Mouse (Mus musculus) cortical plate, adult 2 months (tissue): ENCODE results near the gene Gm45062. TPM values are rescaled to one million over a fixed set of nuclear protein-coding genes. Genes with fewer than 3 reads are reported as not detected.

ENCODE experiments used
- H3K27ac ChIP-seq: fragments of 200-500 bp; 2 replicates; pipeline ENCODE4 v1.5.1; 2012; ENCODE audit warnings: low read length, control low read depth, inconsistent platforms; ENCODE audit not compliant: insufficient read depth
- H3K4me1 ChIP-seq: fragments of 200-500 bp; 2 replicates; pipeline ENCODE4 v1.6.1; 2011; ENCODE audit warnings: low read length; ENCODE audit not compliant: control insufficient read depth, insufficient read depth
- H3K4me3 ChIP-seq: fragments of 200-500 bp; 2 replicates; pipeline ENCODE4 v1.5.1; 2011; ENCODE audit warnings: mild to moderate bottlenecking, low read length, control low read depth; ENCODE audit not compliant: insufficient read depth
- CTCF ChIP-seq: fragments of 200-500 bp; IDR thresholded peaks from 2 replicates; pipeline ENCODE4 v1.5.1; 2011; ENCODE audit warnings: mild to moderate bottlenecking, control low read depth, low read length; ENCODE audit not compliant: insufficient read depth; ENCODE audit errors: extremely low read depth
- POLR2A ChIP-seq: fragments of 200-500 bp; IDR thresholded peaks from 2 replicates; pipeline ENCODE4 v1.6.1; 2011; ENCODE audit warnings: mild to moderate bottlenecking, low read length, control low read depth; ENCODE audit not compliant: insufficient read depth; ENCODE audit errors: extremely low read depth
- polyA plus RNA-seq: library from polyadenylated mRNA; depleted of rRNA; stranded (reverse); fragments of >200 nt; gene quantifications from 2 replicates; pipeline ENCODE4 v1.2.3, GENCODE M21; 2012

Gm45062 gene
- polyA plus RNA-seq, 1 experiment = 21.9 TPM

GRCm38 (mm10) chr6:8276431-8276830 is 17.2 kb downstream of the Gm45062 start:
- no peak overlapping the region for H3K27ac ChIP-seq
- no peaks in the 10 kb centered on the region for H3K4me1 ChIP-seq
- H3K4me3 ChIP-seq = no peak overlapping the region
- no peak for TF ChIP-seq POLR2A
- TF ChIP-seq CTCF = no peak

GRCm38 (mm10) chr6:8278426-8279002 is 19.3 kb downstream of the Gm45062 start:
- Histone ChIP-seq H3K27ac (no peak overlapping the region), H3K4me1 (no peaks in the 10 kb centered on the region), H3K4me3 (no peak overlapping the region)
- TF ChIP-seq CTCF (0 out of 2 replicates have a peak, but pooled peaks have one; percentile 12), POLR2A (no peak)

DNA sequence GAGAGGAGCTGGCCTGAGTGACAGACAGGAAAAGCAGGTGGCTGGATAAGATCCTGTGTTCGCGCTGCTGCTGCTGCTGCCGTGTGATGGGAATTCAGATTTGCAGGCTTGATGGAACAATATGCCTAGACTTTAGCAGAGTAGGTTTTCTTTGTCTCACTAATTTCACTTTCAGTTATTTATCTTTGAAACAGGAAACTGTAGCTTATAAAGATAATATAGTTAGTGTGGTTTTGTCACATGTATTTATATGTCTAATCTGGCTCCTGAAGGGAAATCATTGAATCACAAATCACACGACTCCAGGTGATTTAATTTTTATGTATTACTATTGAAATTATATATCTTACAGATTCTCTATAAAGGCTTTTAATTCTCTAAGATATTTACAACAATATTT is 24.0 kb downstream of the Gm45062 start:
- Histone ChIP-seq H3K27ac (no peak overlapping the region), H3K4me1 (no peaks in the 10 kb centered on the region; the same call in 1 of the 2 replicates), H3K4me3 (no peak overlapping the region)
- no peak for TF ChIP-seq CTCF
- no peak for TF ChIP-seq POLR2A

GRCm38 (mm10) chr6:8285401-8285960 is 26.2 kb downstream of the Gm45062 start:
- Histone ChIP-seq H3K4me1 (peaks cover 2% of the 10 kb centered on the region; the same call in 1 of the 2 replicates), H3K4me3 (no peak overlapping the region), H3K27ac (no peak overlapping the region)
- no peak for TF ChIP-seq CTCF
- TF ChIP-seq POLR2A = no peak

DNA sequence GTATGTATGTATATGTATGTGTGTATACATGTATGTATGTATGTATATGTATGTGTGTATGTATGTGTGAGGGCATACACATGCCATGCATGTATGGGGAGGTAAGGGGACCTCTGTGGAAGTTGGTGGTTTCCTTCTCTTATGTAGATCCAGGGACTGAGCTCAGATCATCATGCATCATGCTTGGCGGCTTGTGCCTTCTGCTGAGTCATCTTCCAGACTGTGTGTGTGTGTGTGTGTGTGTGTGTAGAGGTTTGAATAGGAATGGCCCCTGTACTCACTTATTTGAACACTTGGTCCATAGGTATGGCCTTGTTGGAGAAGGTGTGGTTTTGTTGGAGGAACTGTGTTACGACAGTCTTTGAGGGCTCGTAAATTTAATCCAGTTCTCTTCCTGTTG is 26.9 kb downstream of the Gm45062 start:
- Histone ChIP-seq H3K4me1 (peaks cover 2% of the 10 kb centered on the region; the same call in 1 of the 2 replicates), H3K27ac (no peak overlapping the region), H3K4me3 (no peak overlapping the region)
- TF ChIP-seq CTCF = no peak
- no peak for TF ChIP-seq POLR2A

DNA sequence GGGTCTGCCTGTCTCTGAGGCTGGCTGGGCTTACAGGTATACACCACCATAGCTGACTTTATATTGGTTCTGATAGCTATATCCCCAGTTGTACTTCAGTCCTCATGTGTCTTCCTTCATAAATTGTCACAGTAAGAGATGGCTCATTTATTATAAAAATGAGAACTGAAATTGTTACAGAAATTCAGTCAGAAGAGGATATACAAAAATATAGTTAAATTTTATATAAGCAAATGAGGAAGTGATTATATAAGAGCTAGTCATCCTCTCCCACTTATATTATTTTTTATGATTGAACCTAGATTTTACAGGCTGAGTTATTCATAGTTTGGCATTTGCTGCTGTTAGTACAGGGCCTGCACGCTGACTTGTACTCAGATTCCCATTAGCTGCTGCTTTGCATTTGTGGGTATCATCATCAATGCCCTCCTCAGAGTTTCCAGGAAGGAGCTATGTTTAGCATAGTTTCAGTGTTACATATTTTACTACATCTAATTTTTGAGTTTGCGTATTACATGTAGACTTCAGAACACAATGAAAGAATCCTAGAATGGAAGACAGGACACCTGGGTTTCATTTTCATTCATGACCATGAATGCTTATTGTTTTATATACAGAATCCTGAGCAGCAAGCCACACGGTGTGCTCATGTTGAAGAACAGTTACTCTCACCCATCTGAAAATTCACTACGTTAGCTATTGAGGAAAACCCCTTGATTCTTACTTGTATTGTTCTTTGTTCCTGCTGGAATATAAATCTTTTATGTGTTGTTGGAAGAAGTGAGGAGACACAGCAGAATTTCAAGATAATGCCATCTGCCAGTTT is 29.7 kb downstream of the Gm45062 start:
- H3K27ac ChIP-seq = peak overlapping the region; percentile 42; the same call in 1 of the 2 replicates
- TF ChIP-seq CTCF (no peak), POLR2A (no peak)
- no peak overlapping the region for H3K4me3 ChIP-seq

DNA sequence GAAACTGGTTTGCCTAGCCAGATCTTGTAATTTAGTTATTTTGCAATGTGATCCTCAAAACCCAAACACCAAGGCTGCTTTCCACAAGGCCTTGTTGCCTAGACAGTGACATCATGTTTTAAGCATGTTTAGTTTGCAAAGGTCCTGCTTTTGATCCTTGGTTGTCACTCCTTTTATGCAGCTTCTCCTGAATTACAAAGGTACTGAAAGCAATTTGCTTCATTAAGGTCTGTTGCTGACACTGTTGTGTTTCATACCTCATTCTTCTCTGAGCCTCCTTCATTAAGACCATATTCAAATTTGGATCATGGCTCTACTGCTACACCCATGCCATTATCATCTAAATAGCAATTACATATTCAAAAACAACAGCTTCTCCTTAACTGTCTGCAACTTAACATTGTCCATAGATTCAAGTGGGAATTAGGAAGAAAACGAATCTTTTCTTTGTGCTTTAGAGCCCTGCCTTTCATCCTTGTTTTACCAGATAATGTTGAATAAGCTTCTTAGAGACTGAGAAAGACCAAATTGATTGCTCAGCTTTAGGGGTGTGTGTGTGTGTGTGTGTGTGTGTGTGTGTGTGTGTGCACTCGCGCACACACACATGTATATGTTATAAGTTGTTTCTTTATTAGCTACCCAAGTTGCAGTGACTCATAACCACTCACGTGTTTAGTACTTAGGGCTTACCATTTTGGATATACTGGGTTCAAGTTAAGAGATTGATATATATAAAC is 35.0 kb downstream of the Gm45062 start:
- TF ChIP-seq POLR2A (no peak), CTCF (no peak)
- Histone ChIP-seq H3K4me3 (no peak overlapping the region), H3K27ac (no peak overlapping the region), H3K4me1 (no peaks in the 10 kb centered on the region)

More for the DNA sequence above, 29.7 kb downstream of the Gm45062 start:
- H3K4me1 ChIP-seq = peaks cover 2% of the 10 kb centered on the region; the same call in 1 of the 2 replicates

- Histone ChIP-seq H3K4me3 (no peak overlapping the region), H3K27ac (no peak overlapping the region), H3K4me1 (no peaks in the 10 kb centered on the region)
- TF ChIP-seq POLR2A (no peak), CTCF (no peak)
Measured at GRCm38 (mm10) chr6:8299066-8299863, 40.0 kb downstream of the Gm45062 start.
